Mouse (Mus musculus) hindbrain, embryonic 14.5 days (tissue): ENCODE measurements at regions not wholly inside any gene's neighbourhood (a gene's known extent, or its start where the extent isn't known, plus 50 kb on each side); places are given as distances from the start of the nearest gene placed in this dataset.

Experiments used
- ATAC-seq: fragments of 200-750 bp; cut with Nextera tagmentation; 2 replicates; pipeline ENCODE4 v1.8.0; 2017; ENCODE audit warnings: moderate number of reproducible peaks, mild to moderate bottlenecking, moderate TSS enrichment, moderate library complexity; ENCODE audit not compliant: low FRiP score
- DNase-seq: peaks from one replicate; pipeline ENCODE4 v3.0.0-alpha.2; 2015; ENCODE audit warnings: low spot score
- H3K27ac ChIP-seq: fragments of 300-500 bp; sonication (generic); 2 replicates; pipeline ENCODE4 v1.5.1; 2014; ENCODE audit warnings: mild to moderate bottlenecking, moderate library complexity
- H3K27me3 ChIP-seq: fragments of 300-500 bp; sonication (generic); 2 replicates; pipeline ENCODE4 v1.6.1; 2014; ENCODE audit warnings: mild to moderate bottlenecking, low read length, mixed read lengths; ENCODE audit not compliant: control insufficient read depth, insufficient read depth
- H3K36me3 ChIP-seq: fragments of 300-500 bp; sonication (generic); replicated peaks from 2 replicates; pipeline ENCODE4 v1.6.1; 2014; ENCODE audit not compliant: control insufficient read depth, insufficient read depth
- H3K4me1 ChIP-seq: fragments of 300-500 bp; sonication (generic); replicated peaks from 2 replicates; pipeline ENCODE4 v1.6.1; 2014; ENCODE audit warnings: antibody characterized with exemption, low read length, mixed read lengths; ENCODE audit not compliant: control insufficient read depth, insufficient read depth
- H3K4me2 ChIP-seq: fragments of 300-500 bp; sonication (generic); replicated peaks from 2 replicates; pipeline ENCODE4 v1.6.1; 2014; ENCODE audit warnings: mild to moderate bottlenecking, moderate library complexity
- H3K4me3 ChIP-seq: fragments of 300-500 bp; sonication (generic); replicated peaks from 2 replicates; pipeline ENCODE4 v1.5.1; 2014; ENCODE audit warnings: mild to moderate bottlenecking, low read length
- H3K9ac ChIP-seq: fragments of 300-500 bp; sonication (generic); 2 replicates; pipeline ENCODE4 v1.6.1; 2014
- H3K9me3 ChIP-seq: fragments of 300-500 bp; sonication (generic); 2 replicates; pipeline ENCODE4 v1.6.1; 2016; ENCODE audit warnings: low read length; ENCODE audit not compliant: control insufficient read depth
- WGBS: fragments of 180-500 bp; shearing (Covaris S2); extraction: QIAGEN DNeasy Blood & Tissue Kit; methylation state at CpG from one replicate; pipeline ENCODE4 v1.1.7; 2014; 5-methylcytosine and 5-hydroxymethylcytosine counted together

DNA sequence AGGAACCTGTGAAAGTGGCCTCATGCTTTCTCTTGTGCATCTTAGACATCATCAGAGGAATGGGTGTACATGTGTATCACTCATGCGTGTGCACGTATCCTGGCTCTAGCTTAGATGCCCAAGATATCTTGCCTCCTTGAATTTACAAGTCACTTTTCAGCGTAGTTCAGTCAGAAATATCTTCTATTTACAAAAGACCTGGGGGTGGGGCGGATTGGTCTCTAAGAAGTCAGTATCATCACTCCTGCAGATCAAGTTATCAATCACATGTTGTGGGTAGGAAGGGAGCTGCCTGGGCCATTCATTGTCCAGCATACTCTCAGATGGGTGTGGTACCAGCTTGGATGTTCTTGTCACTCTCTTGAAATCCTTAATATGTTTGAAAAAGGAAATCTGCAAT is 77.0 kb upstream of the Pcdh8 start:
- H3K36me3 ChIP-seq: no peaks in the 10 kb centered on the region
- whole genome bisulfite sequencing: 87% methylated on average over 4 of the region's 4 CpGs
- no peak for ATAC-seq
- H3K27ac ChIP-seq: no peak overlapping the region
- no peak overlapping the region for H3K4me3 ChIP-seq
- H3K9ac ChIP-seq: no peak overlapping the region
- no peaks in the 10 kb centered on the region for H3K27me3 ChIP-seq
- H3K9me3 ChIP-seq: no peaks in the 10 kb centered on the region
- DNase-seq: no peak
- H3K4me2 ChIP-seq: no peak overlapping the region
- peaks cover 19% of the 10 kb centered on the region for H3K4me1 ChIP-seq

DNA sequence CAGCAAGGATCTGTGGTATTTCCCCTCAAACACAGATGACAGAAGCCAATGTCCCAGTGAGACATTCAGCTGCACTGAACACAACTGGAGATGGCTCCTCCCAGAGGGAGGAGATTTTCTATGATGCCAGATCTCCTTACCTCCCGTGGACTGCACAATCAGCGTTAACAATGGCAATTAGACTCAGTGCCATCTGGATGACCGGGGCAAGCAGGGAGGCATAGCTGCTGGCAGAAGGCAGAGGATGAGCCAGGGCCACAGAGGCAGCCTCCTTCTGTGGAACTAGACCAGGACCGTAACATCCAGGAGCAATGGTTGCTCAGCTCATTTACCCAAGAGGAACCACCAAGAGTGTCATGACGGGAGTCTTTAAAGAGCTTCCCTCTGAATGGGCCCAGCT is 73.2 kb upstream of the Pcdh8 start:
- Histone ChIP-seq H3K27me3 (no peaks in the 10 kb centered on the region), H3K27ac (no peak overlapping the region), H3K36me3 (no peaks in the 10 kb centered on the region), H3K4me2 (no peak overlapping the region), H3K4me1 (0 out of 2 replicates have a peak, but pooled peaks cover 4% of the 10 kb centered on the region), H3K9ac (no peak overlapping the region), H3K9me3 (no peaks in the 10 kb centered on the region), H3K4me3 (no peak overlapping the region)
- 44% methylated on average over 5 of the region's 5 CpGs for WGBS
- ATAC-seq: no peak
- no peak for DNase-seq

DNA sequence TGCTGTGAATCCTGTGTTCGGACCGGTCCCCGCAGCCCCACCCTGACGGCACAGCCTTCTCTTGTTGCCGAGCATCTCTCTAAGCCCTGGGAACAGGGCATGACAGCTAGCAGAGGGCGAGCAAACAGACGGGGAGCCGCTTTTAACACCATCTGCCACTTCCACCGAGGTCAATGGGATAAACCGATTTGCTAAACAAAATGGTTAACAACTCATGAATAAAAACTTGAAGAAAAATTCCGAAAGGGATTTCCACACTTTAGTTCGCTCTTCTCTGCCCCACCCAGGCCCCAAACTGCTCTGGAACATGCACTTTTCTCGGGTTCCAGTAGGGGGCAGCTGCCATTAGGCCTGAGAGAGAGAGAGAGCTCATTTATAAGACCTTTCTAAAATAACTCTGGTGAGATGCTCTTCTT is 72.0 kb upstream of the Pcdh8 start:
- Histone ChIP-seq H3K4me2 (0 out of 2 replicates have a peak overlapping the region, but pooled peaks have one; percentile 4), H3K36me3 (no peaks in the 10 kb centered on the region), H3K27me3 (no peaks in the 10 kb centered on the region), H3K27ac (no peak overlapping the region), H3K4me3 (no peak overlapping the region), H3K9me3 (no peaks in the 10 kb centered on the region), H3K4me1 (0 out of 2 replicates have a peak, but pooled peaks cover 4% of the 10 kb centered on the region), H3K9ac (no peak overlapping the region)
- DNase-seq: peak; percentile 33
- WGBS: 4% methylated on average over 13 of the region's 13 CpGs
- peak; percentile 80 for ATAC-seq

GRCm38 (mm10) chr14:79842734-79843133 is 71.6 kb upstream of the Pcdh8 start:
- 17% methylated on average over 3 of the region's 3 CpGs for WGBS
- ATAC-seq (peak; percentile 39), DNase-seq (no peak)
- H3K27ac ChIP-seq: peak overlapping the region; percentile 10; the same call in 1 of the 2 replicates
- no peaks in the 10 kb centered on the region for H3K27me3 ChIP-seq
- H3K9ac ChIP-seq: no peak overlapping the region
- H3K9me3 ChIP-seq: no peaks in the 10 kb centered on the region
- no peaks in the 10 kb centered on the region for H3K36me3 ChIP-seq
- 0 out of 2 replicates have a peak, but pooled peaks cover 8% of the 10 kb centered on the region for H3K4me1 ChIP-seq
- 0 out of 2 replicates have a peak overlapping the region, but pooled peaks have one; percentile 4 for H3K4me2 ChIP-seq
- no peak overlapping the region for H3K4me3 ChIP-seq

DNA sequence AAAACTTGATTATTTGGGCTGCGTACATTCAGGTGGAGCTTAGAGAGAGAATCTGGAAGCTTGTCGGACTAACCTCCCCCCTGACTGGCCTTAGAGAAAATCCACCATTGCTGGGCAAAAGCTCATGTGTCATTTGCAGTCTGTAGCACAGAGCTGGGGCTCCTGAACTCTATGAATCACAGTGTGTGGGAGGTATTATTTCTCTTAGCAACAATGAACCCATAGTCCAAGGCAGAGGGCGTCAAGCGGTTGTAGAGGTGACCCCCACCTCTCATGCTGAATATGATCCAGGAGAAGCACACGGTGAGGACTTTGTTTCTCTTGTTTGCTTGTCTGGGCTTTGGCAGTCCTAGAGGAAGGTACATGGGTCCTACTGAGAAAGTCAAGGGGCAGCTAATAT is 66.0 kb upstream of the Pcdh8 start:
- Histone ChIP-seq H3K4me3 (no peak overlapping the region), H3K4me1 (0 out of 2 replicates have a peak, but pooled peaks cover 6% of the 10 kb centered on the region), H3K9me3 (no peaks in the 10 kb centered on the region), H3K27me3 (no peaks in the 10 kb centered on the region), H3K9ac (no peak overlapping the region), H3K4me2 (no peak overlapping the region), H3K36me3 (no peaks in the 10 kb centered on the region), H3K27ac (no peak overlapping the region)
- DNase-seq (no peak), ATAC-seq (no peak; the same call in 1 of the 2 replicates)
- WGBS: 39% methylated on average over 5 of the region's 5 CpGs

- H3K9me3 ChIP-seq: no peaks in the 10 kb centered on the region
- no peak overlapping the region for H3K9ac ChIP-seq
- H3K4me2 ChIP-seq: no peak overlapping the region
- no peaks in the 10 kb centered on the region for H3K27me3 ChIP-seq
- DNase-seq (no peak), ATAC-seq (no peak)
- no peak overlapping the region for H3K4me3 ChIP-seq
- no peak overlapping the region for H3K27ac ChIP-seq
- 0 out of 2 replicates have a peak, but pooled peaks cover 6% of the 10 kb centered on the region for H3K4me1 ChIP-seq
- no peaks in the 10 kb centered on the region for H3K36me3 ChIP-seq
- 94% methylated on average over 5 of the region's 6 CpGs for WGBS
These were observed 65.1 kb upstream of the Pcdh8 start for GRCm38 (mm10) chr14:79836186-79836585.

- no peak overlapping the region for H3K4me3 ChIP-seq
- no peak overlapping the region for H3K4me2 ChIP-seq
- no peaks in the 10 kb centered on the region for H3K36me3 ChIP-seq
- WGBS: 93% methylated on average over 11 of the region's 11 CpGs
- no peak overlapping the region for H3K27ac ChIP-seq
- H3K9ac ChIP-seq: no peak overlapping the region
- no peaks in the 10 kb centered on the region for H3K9me3 ChIP-seq
- DNase-seq (no peak), ATAC-seq (no peak)
- H3K27me3 ChIP-seq: no peaks in the 10 kb centered on the region
- 0 out of 2 replicates have a peak, but pooled peaks cover 9% of the 10 kb centered on the region for H3K4me1 ChIP-seq
These were observed 53.7 kb upstream of the Pcdh8 start for GRCm38 (mm10) chr14:79824670-79825446.

DNA sequence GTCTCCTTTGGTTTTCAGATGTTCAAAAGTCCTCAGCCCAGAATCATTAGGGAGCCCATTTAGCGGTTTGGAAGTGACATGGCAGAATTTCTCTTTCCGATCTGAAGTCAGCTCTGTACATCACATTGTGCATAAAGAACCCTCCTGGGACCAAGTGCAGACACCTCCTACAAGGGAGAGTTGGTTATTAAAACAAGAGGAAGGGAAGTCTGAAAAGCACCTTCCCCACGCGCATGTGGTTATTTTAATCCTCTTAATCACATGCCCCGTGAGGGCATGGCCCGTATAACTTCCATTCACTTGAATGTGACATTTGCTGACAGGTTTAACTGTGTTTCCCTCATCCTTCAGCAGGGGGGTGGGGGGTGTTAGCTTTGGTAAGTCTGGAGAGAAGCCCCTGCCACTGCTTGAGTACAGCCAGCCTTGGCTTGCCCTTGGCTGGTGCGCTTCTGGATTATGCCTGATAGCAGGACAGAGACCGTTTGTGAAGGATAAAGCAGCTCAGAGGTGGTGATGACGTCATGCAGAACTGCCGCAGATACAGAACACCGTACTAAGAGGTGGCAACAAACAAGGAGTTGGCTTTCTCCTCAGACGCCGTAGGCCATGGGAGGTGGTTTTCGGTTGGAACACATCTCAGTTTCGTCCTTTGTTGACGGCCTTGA is 51.5 kb upstream of the Pcdh8 start:
- Histone ChIP-seq H3K27ac (no peak overlapping the region; the same call in 1 of the 2 replicates), H3K4me2 (no peak overlapping the region), H3K4me1 (0 out of 2 replicates have a peak, but pooled peaks cover 9% of the 10 kb centered on the region), H3K36me3 (no peaks in the 10 kb centered on the region), H3K9ac (no peak overlapping the region), H3K27me3 (no peaks in the 10 kb centered on the region), H3K4me3 (no peak overlapping the region), H3K9me3 (no peaks in the 10 kb centered on the region)
- DNase-seq (no peak), ATAC-seq (peak; percentile 40; the same call in 1 of the 2 replicates)
- 68% methylated on average over 16 of the region's 16 CpGs for WGBS

DNA sequence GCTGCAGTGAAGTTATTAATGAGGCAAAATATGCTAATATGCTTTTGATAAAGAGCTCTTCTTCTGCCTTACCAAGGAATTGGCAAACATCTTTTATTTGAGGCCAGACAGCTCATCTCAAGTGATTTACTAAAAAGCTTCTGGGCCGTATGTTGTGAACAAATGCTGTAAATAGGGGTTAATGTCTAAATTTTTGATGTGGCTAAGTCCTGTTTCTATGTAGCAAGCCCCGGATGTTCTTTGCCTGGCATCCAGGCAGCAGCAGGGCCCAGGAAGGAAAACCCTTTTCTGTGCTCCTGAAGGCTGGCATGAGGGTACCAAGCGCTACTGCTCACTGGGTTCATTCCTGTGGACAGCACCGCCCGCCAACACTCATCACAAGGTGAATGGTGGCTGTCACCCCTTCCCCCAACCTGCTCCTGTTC is 50.9 kb upstream of the Pcdh8 start:
- H3K4me2 ChIP-seq: no peak overlapping the region

More for the DNA sequence above, 50.9 kb upstream of the Pcdh8 start:
- H3K27ac ChIP-seq: no peak overlapping the region; the same call in 1 of the 2 replicates
- no peaks in the 10 kb centered on the region for H3K27me3 ChIP-seq
- peak; percentile 34; the same call in 1 of the 2 replicates for ATAC-seq
- H3K9ac ChIP-seq: no peak overlapping the region
- H3K9me3 ChIP-seq: no peaks in the 10 kb centered on the region
- 57% methylated on average over 5 of the region's 5 CpGs for WGBS
- H3K36me3 ChIP-seq: no peaks in the 10 kb centered on the region
- DNase-seq: no peak
- H3K4me1 ChIP-seq: 0 out of 2 replicates have a peak, but pooled peaks cover 9% of the 10 kb centered on the region
- H3K4me3 ChIP-seq: no peak overlapping the region
